Mouse (Mus musculus): ENCODE results near the gene Gm28047. TPM values are rescaled to one million over a fixed set of nuclear protein-coding genes. Genes with fewer than 3 reads are reported as not detected.

Gm28047 gene
- total RNA-seq, 1 experiment from 2014 or later: 1.7 TPM

DNA sequence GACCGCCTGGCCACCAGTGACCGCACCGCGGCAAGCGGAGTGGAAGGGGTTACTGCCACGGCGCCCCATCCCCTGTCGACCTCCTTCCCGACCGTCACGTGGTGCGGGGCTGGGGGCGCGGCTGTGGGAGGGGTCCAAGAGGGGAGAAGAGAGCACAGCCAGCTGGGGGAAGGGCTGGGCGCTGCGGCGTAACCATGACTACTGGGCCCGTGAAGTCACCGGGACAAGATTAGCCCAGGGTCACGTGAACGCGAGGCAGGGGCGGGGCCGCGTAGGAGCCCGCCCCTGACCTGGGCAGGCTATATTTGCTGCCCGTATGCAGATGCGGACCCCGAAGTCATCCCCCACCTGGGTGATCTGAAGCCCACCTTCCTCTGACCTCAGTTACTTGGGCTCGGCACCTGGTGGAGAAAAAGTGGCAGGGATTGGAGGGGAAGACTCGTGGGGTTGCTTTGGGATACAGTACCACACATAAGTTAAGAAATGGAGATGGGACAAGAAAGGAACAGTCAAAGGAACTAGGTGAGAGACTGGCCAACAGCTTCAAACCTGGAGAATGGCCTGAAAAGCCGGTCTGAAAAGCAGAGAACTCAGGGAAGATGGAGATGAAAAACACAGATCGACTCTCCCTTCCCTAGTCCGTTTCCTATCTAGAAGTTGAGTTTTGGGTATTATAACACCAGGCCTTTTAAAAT, 114.1 kb downstream of the Gm28047 start:
- ATAC-seq (replicated peaks in 1 of 2; ENCODE audit: insufficient read depth in 1 of 2, low FRiP score in 2 of 2, low TSS enrichment in 1 of 2, low read depth in 1 of 2, poor library complexity in 2 of 2, severe bottlenecking in 2 of 2): peak; percentile 80 to 87

DNA sequence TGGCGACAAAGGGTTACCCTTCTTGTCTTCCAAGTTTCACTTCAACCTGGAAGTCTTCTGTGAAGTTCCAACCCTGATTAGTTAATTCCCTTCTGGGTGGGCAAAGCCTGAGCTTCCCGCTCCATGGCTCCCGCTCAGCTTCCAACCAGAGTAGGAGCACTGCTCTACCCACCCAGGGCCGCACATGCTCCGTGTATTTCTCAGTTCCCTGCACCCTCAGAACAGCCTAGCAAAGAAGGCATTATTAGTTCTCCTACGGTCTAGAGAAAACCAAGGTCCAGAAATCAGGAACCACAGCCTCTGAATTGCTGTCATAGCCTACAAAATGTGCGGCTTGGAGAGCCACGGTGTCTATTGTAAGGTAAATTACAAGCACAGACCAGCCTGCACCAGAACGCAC, 114.8 kb downstream of the Gm28047 start:
- peak in 1 of 2 experiments; percentile 10; a peak in 1 of 4 replicates for ATAC-seq (replicated peaks in 1 of 2; ENCODE audit: insufficient read depth in 1 of 2, low FRiP score in 2 of 2, low TSS enrichment in 1 of 2, low read depth in 1 of 2, poor library complexity in 2 of 2, severe bottlenecking in 2 of 2)

- ATAC-seq (replicated peaks in 1 of 2; ENCODE audit: insufficient read depth in 1 of 2, low FRiP score in 2 of 2, low TSS enrichment in 1 of 2, low read depth in 1 of 2, poor library complexity in 2 of 2, severe bottlenecking in 2 of 2): no peak
These were observed 116.5 kb downstream of the Gm28047 start for GRCm38 (mm10) chr15:102508336-102508735.

- ATAC-seq (replicated peaks in 1 of 2; ENCODE audit: insufficient read depth in 1 of 2, low FRiP score in 2 of 2, low TSS enrichment in 1 of 2, low read depth in 1 of 2, poor library complexity in 2 of 2, severe bottlenecking in 2 of 2): no peak
These were observed 117.3 kb downstream of the Gm28047 start for GRCm38 (mm10) chr15:102507561-102507960.

GRCm38 (mm10) chr15:102506864-102507263, 118.0 kb downstream of the Gm28047 start:
- ATAC-seq (replicated peaks in 1 of 2; ENCODE audit: insufficient read depth in 1 of 2, low FRiP score in 2 of 2, low TSS enrichment in 1 of 2, low read depth in 1 of 2, poor library complexity in 2 of 2, severe bottlenecking in 2 of 2): no peak

DNA sequence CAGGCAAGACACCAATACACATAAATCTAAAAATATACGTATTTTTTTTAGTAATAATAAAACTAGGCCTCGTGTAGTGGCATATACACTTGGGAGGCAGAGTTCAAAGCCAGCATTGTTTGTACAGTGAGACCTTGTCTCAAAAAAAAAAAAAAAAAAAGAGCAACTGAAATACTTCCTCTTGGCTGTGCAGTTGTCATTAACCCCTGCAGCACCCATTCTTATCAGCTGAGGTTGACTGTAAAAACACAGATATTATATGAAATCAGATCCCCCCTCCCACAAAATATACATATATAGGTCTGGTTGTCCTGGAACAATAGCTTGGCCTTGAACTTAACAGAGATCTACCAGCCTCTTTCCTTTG, 118.4 kb downstream of the Gm28047 start:
- no peak for ATAC-seq (replicated peaks in 1 of 2; ENCODE audit: insufficient read depth in 1 of 2, low FRiP score in 2 of 2, low TSS enrichment in 1 of 2, low read depth in 1 of 2, poor library complexity in 2 of 2, severe bottlenecking in 2 of 2)

- ATAC-seq (replicated peaks in 1 of 2; ENCODE audit: insufficient read depth in 1 of 2, low FRiP score in 2 of 2, low TSS enrichment in 1 of 2, low read depth in 1 of 2, poor library complexity in 2 of 2, severe bottlenecking in 2 of 2): no peak
These were observed 119.0 kb downstream of the Gm28047 start for GRCm38 (mm10) chr15:102505770-102506463.

GRCm38 (mm10) chr15:102505073-102505769, 119.6 kb downstream of the Gm28047 start:
- no peak for ATAC-seq (replicated peaks in 1 of 2; ENCODE audit: insufficient read depth in 1 of 2, low FRiP score in 2 of 2, low TSS enrichment in 1 of 2, low read depth in 1 of 2, poor library complexity in 2 of 2, severe bottlenecking in 2 of 2)

DNA sequence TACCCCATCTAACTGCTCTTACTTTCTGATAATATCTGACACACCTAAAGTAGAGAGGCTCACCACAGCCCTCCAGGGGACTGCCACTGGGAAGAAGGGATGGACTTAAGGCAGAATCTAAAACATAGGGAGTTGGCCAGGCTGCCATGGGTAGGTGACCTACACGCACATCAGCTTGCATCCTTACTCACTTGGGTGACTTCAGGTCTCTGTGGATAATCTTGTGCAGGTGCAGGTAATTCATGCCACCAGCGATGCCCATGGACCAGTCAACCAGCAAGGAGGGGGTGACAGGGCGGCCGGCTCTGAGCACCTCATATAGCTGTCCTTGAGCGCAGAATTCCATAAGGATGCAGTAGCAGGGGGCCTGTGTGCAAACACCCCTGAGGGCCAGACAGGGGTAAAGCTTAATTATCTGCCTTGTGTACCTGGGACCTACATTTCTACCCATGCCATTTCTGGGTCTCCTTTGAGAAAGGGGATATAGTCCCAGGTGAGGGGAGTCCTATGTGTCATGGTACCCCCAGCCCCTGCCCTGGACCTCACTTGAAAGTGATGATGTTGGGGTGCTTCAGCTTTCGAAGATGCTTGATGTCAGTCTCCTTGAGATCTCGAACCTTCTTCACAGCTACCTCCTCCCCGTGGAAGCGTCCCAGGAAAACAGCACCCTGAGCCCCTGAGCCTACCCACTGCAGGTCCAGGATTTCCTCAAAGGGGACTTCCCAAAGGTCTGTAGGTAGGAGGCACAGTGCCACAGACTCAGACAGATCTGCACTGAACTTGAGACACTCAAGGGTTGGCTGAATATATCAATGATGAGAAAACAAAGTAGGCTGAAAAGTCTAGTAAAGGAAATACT, 120.7 kb downstream of the Gm28047 start:
- no peak for ATAC-seq (replicated peaks in 1 of 2; ENCODE audit: insufficient read depth in 1 of 2, low FRiP score in 2 of 2, low TSS enrichment in 1 of 2, low read depth in 1 of 2, poor library complexity in 2 of 2, severe bottlenecking in 2 of 2)

DNA sequence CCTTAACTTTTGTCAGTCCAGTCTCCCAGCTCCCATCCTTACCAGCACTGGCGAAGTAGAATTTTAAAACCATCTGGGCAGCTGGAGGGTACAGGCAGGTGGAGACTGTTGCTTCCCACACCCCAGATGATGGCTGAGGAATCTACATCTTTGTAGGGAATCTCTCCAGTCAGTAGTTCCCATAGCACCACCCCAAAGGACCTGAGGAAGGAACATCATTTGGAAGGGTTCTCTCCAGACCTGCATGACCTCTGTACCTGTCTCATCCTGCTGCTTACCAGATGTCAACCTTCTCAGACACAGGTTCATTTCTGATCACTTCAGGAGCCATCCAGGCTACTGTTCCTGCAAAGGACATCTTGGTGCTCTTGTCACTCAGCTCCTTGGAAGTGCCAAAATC, 121.4 kb downstream of the Gm28047 start, which contains the start of gene Gm10337:
TSS of gene Gm10337 (plus strand) at position 276 of the 400 bp plus-strand sequence.
- ATAC-seq (replicated peaks in 1 of 2; ENCODE audit: insufficient read depth in 1 of 2, low FRiP score in 2 of 2, low TSS enrichment in 1 of 2, low read depth in 1 of 2, poor library complexity in 2 of 2, severe bottlenecking in 2 of 2): no peak

GRCm38 (mm10) chr15:102502254-102502840, 122.5 kb downstream of the Gm28047 start:
- no peak for ATAC-seq (replicated peaks in 1 of 2; ENCODE audit: insufficient read depth in 1 of 2, low FRiP score in 2 of 2, low TSS enrichment in 1 of 2, low read depth in 1 of 2, poor library complexity in 2 of 2, severe bottlenecking in 2 of 2)

DNA sequence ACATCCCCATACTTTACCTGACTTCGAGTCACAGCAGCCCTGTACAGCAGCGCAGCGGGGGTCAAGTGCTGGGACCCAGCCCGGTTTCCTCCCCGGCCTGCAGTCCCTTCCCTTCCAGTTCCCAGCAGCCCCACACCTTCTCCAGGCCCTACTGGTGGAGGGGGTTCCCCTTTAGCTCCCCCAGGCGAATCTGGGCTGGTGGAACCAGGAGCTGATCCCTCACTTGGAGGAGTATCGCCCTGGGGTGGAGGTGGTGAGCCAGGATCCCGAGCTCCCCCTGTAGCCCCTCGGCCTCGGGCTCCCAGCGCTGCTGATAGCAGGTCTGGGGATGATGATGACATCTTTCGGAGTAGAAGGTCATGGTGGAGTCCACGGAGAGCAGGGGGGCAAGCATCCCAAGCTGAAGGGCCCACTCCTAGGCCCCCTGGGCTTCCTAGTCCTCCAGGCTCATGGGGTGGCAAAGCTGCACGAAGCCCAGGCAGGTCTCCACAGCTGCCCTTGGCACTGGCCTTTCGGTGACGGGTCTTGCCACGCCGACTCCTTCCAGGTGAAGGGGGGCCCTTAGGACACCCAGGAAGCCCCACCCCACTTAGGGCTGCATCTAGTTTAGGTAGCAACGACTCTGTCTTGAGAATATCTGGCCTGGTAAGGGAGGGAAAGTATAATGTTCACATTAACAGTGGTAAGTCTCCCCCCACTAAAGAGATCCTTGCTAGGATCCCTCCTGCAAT, 123.6 kb downstream of the Gm28047 start:
- ATAC-seq (replicated peaks in 1 of 2; ENCODE audit: insufficient read depth in 1 of 2, low FRiP score in 2 of 2, low TSS enrichment in 1 of 2, low read depth in 1 of 2, poor library complexity in 2 of 2, severe bottlenecking in 2 of 2): no peak

DNA sequence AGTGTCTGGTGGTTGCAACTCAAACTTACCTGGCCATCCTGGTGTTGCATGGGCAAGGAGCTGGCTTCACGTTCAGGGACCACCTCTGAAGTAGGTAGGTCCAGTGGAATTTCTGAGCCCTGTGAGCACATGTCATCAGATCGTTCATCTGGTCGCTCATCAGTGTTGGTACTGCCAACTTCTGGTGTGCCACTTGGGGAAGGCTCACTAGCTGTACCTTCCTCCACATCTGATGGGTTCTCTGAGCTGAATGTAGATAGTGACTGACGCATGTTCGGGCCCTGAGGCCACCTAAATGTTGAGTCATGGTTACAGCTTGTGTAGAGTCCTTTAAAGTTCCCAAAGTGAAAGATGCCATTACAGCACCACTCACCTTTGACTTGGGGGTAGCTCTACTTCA, 124.4 kb downstream of the Gm28047 start:
- no peak for ATAC-seq (replicated peaks in 1 of 2; ENCODE audit: insufficient read depth in 1 of 2, low FRiP score in 2 of 2, low TSS enrichment in 1 of 2, low read depth in 1 of 2, poor library complexity in 2 of 2, severe bottlenecking in 2 of 2)

- no peak for ATAC-seq (replicated peaks in 1 of 2; ENCODE audit: insufficient read depth in 1 of 2, low FRiP score in 2 of 2, low TSS enrichment in 1 of 2, low read depth in 1 of 2, poor library complexity in 2 of 2, severe bottlenecking in 2 of 2)
These were observed 125.0 kb downstream of the Gm28047 start for GRCm38 (mm10) chr15:102499851-102500250.

GRCm38 (mm10) chr15:102499370-102499769, 125.5 kb downstream of the Gm28047 start:
- peak in 1 of 2 experiments; percentile 46; a peak in 2 of 4 replicates for ATAC-seq (replicated peaks in 1 of 2; ENCODE audit: insufficient read depth in 1 of 2, low FRiP score in 2 of 2, low TSS enrichment in 1 of 2, low read depth in 1 of 2, poor library complexity in 2 of 2, severe bottlenecking in 2 of 2)

- ATAC-seq (replicated peaks in 1 of 2; ENCODE audit: insufficient read depth in 1 of 2, low FRiP score in 2 of 2, low TSS enrichment in 1 of 2, low read depth in 1 of 2, poor library complexity in 2 of 2, severe bottlenecking in 2 of 2): no peak
These were observed 126.5 kb downstream of the Gm28047 start for GRCm38 (mm10) chr15:102498322-102498721.

Data from hematopoietic stem cell, adult 5-6 weeks (primary cell).